In genomic region chr2:128158734-128159410, GRCm38 (mm10) we compare ENCODE assay signal across 11 mouse cellular contexts. TPM values are rescaled to one million over a fixed set of nuclear protein-coding genes. Genes with fewer than 3 reads are reported as not detected.
DNase-seq lines count a peak whose midpoint lies in the region; ATAC-seq lines count a peak whose summit lies in the region.
"Had no signal": no experiment of that assay in that cellular context is flagged by ENCODE, and none has a peak within 500 bp of the region (broad histone marks: within the 10 kb centered on the region; RNA-seq: fewer than 3 reads in every experiment).

No protein-coding gene starts in this region.

- H3K27me3 ChIP-seq in forebrain, embryonic 14.5 days (replicated peaks; ENCODE audit: control insufficient read depth, insufficient read depth, low read length) = no peaks in the 10 kb centered on the region
- H3K27me3 ChIP-seq in forebrain, embryonic 16.5 days (replicated peaks; ENCODE audit: control insufficient read depth, insufficient read depth, low read length) = no peaks in the 10 kb centered on the region
- H3K27me3 ChIP-seq in lung, embryonic 15.5 days = no peaks in the 10 kb centered on the region
- no peaks in the 10 kb centered on the region for H3K27me3 ChIP-seq in hindbrain, embryonic 12.5 days
- no peaks in the 10 kb centered on the region for H3K27me3 ChIP-seq in stomach, embryonic 15.5 days (replicated peaks)

- H3K9me3 ChIP-seq in forebrain, embryonic 14.5 days (replicated peaks; ENCODE audit: control insufficient read depth, low read length) = no peaks in the 10 kb centered on the region
- no peaks in the 10 kb centered on the region for H3K9me3 ChIP-seq in forebrain, embryonic 16.5 days (ENCODE audit: control insufficient read depth, low read length)
- H3K9me3 ChIP-seq in lung, embryonic 15.5 days = no peaks in the 10 kb centered on the region
- H3K9me3 ChIP-seq in hindbrain, embryonic 12.5 days (replicated peaks) = no peaks in the 10 kb centered on the region
- no peaks in the 10 kb centered on the region for H3K9me3 ChIP-seq in stomach, embryonic 15.5 days

- peaks cover 8% of the 10 kb centered on the region for H3K4me1 ChIP-seq in forebrain, embryonic 14.5 days (ENCODE audit: control insufficient read depth, insufficient read depth, low read length)
- H3K4me1 ChIP-seq in forebrain, embryonic 16.5 days (replicated peaks; ENCODE audit: control insufficient read depth, insufficient read depth, low read length) = peaks cover 15% of the 10 kb centered on the region
- peaks cover 50% of the 10 kb centered on the region for H3K4me1 ChIP-seq in lung, embryonic 15.5 days
- peaks cover 32% of the 10 kb centered on the region for H3K4me1 ChIP-seq in hindbrain, embryonic 12.5 days
- peaks cover 47% of the 10 kb centered on the region for H3K4me1 ChIP-seq in stomach, embryonic 15.5 days

- 0 out of 2 replicates have a peak, but pooled peaks cover 3% of the 10 kb centered on the region for H3K36me3 ChIP-seq in forebrain, embryonic 14.5 days (ENCODE audit: control insufficient read depth, insufficient read depth, low read length)
- H3K36me3 ChIP-seq in forebrain, embryonic 16.5 days (ENCODE audit: control insufficient read depth, insufficient read depth) = no peaks in the 10 kb centered on the region
- H3K36me3 ChIP-seq in lung, embryonic 15.5 days = peaks cover 10% of the 10 kb centered on the region; the same call in 1 of the 2 replicates
- H3K36me3 ChIP-seq in hindbrain, embryonic 12.5 days = peaks cover 8% of the 10 kb centered on the region; the same call in 1 of the 2 replicates
- no peaks in the 10 kb centered on the region for H3K36me3 ChIP-seq in stomach, embryonic 15.5 days

- WGBS in forebrain, embryonic 14.5 days = 49% methylated on average over 17 of the region's 17 CpGs
- 47% methylated on average over 17 of the region's 17 CpGs for WGBS in forebrain, embryonic 16.5 days
- WGBS in lung, embryonic 15.5 days = 30% methylated on average over 17 of the region's 17 CpGs
- 52% methylated on average over 17 of the region's 17 CpGs for WGBS in hindbrain, embryonic 12.5 days
- WGBS in stomach, embryonic 15.5 days = 39% methylated on average over 17 of the region's 17 CpGs

- peak; percentile 16; the same call in 1 of the 2 replicates for ATAC-seq in forebrain, embryonic 14.5 days
- no peak for ATAC-seq in forebrain, embryonic 16.5 days
- no peak for ATAC-seq in lung, embryonic 15.5 days (ENCODE audit: borderline replicate concordance, extremely low read depth, low FRiP score, low TSS enrichment)
- peak; percentile 62; the same call in 1 of the 2 replicates for ATAC-seq in hindbrain, embryonic 12.5 days (ENCODE audit: low FRiP score)
- ATAC-seq in stomach, embryonic 15.5 days (ENCODE audit: insufficient read depth, low FRiP score, low read depth) = no peak
- ATAC-seq in inflammation-experienced regulatory T-cells, adult 6 months = no peak

- H3K27ac ChIP-seq in forebrain, embryonic 14.5 days (ENCODE audit: low read depth, low read length) = no peak overlapping the region
- no peak overlapping the region for H3K27ac ChIP-seq in forebrain, embryonic 16.5 days (ENCODE audit: low read length)
- H3K27ac ChIP-seq in lung, embryonic 15.5 days = peak overlapping the region; percentile 67
- no peak overlapping the region for H3K27ac ChIP-seq in hindbrain, embryonic 12.5 days
- H3K27ac ChIP-seq in stomach, embryonic 15.5 days = peak overlapping the region; percentile 48; the same call in 1 of the 2 replicates
- H3K27ac ChIP-seq: layer of hippocampus, adult 2 months had no signal

- H3K9ac ChIP-seq in forebrain, embryonic 14.5 days (ENCODE audit: low read length) = no peak overlapping the region
- no peak overlapping the region for H3K9ac ChIP-seq in forebrain, embryonic 16.5 days (replicated peaks; ENCODE audit: low read depth, low read length)
- H3K9ac ChIP-seq in lung, embryonic 15.5 days = no peak overlapping the region
- no peak overlapping the region; the same call in 1 of the 2 replicates for H3K9ac ChIP-seq in hindbrain, embryonic 12.5 days
- no peak overlapping the region for H3K9ac ChIP-seq in stomach, embryonic 15.5 days

- peak; percentile 36 for DNase-seq in forebrain, embryonic 14.5 days (ENCODE audit: low spot score)
- no peak for DNase-seq in lung, postnatal 14 days
- no peak for DNase-seq in frontal cortex, adult 2 months (ENCODE audit: extremely low spot score in 1 of 2, low spot score in 1 of 2)
- DNase-seq: B cell, adult 2 months; gastrocnemius, postnatal 14 days had no signal

- H3K4me2 ChIP-seq in forebrain, embryonic 14.5 days (ENCODE audit: low read length) = no peak overlapping the region
- no peak overlapping the region for H3K4me2 ChIP-seq in forebrain, embryonic 16.5 days (ENCODE audit: low read length)
- H3K4me2 ChIP-seq in lung, embryonic 15.5 days = peak overlapping the region; percentile 28
- H3K4me2 ChIP-seq in hindbrain, embryonic 12.5 days (replicated peaks) = no peak overlapping the region
- H3K4me2 ChIP-seq in stomach, embryonic 15.5 days = no peak overlapping the region

- no peak overlapping the region for H3K4me3 ChIP-seq in forebrain, embryonic 14.5 days (ENCODE audit: low read depth, low read length)
- H3K4me3 ChIP-seq in forebrain, embryonic 16.5 days (replicated peaks; ENCODE audit: low read length) = no peak overlapping the region
- H3K4me3 ChIP-seq in lung, embryonic 15.5 days = no peak overlapping the region
- no peak overlapping the region for H3K4me3 ChIP-seq in hindbrain, embryonic 12.5 days
- no peak overlapping the region for H3K4me3 ChIP-seq in stomach, embryonic 15.5 days (replicated peaks)
- H3K4me3 ChIP-seq: layer of hippocampus, adult 2 months had no signal

RNA-seq across cellular contexts. Expression of gene Bcl2l11, which starts 33.0 kb away (rescaled TPM):
- polyA plus RNA-seq in forebrain, embryonic 14.5 days (2014; fragmentation: Nextera tagmentation; extraction: Ambion mirVana) = 6.6 and 8.2 TPM in 2 replicates
- 8.8 and 10.1 TPM in 2 replicates for polyA plus RNA-seq in forebrain, embryonic 16.5 days (2015; fragmentation: Nextera tagmentation; extraction: Ambion mirVana)
- 29.2 and 29.4 TPM in 2 replicates for polyA plus RNA-seq in lung, embryonic 15.5 days (2015; fragmentation: Nextera tagmentation; extraction: Ambion mirVana)
- 26.3 and 30.5 TPM in 2 replicates for polyA plus RNA-seq in hindbrain, embryonic 12.5 days (2016; fragmentation: Nextera tagmentation; extraction: Ambion mirVana)
- polyA plus RNA-seq in stomach, embryonic 15.5 days (2015; fragmentation: Nextera tagmentation; extraction: Ambion mirVana) = 17.4 and 19.9 TPM in 2 replicates
- 6.5 and 8.1 TPM in 2 replicates for polyA plus RNA-seq in frontal cortex, adult 2 months (2012; rRNA removed)
- 10 to 100 TPM in 2 of 3 experiments, 1 to 10 TPM in 1; 8.8 to 16.6 (median 14.3) TPM for polyA plus RNA-seq in inflammation-experienced regulatory T-cells, adult 6 months (2017; shearing (Covaris generic))

Comparison
In these comparisons a context has a peak if more than half of its experiments do, and no peak if none do; other contexts are left out.
1. ATAC-seq: peak in forebrain, embryonic 14.5 days (single experiment) and hindbrain, embryonic 12.5 days (single experiment); none in forebrain, embryonic 16.5 days (single experiment), lung, embryonic 15.5 days (single experiment), stomach, embryonic 15.5 days (single experiment) and inflammation-experienced regulatory T-cells, adult 6 months (single experiment).
2. H3K27ac ChIP-seq: peak in lung, embryonic 15.5 days (single experiment) and stomach, embryonic 15.5 days (single experiment); none in forebrain, embryonic 14.5 days (single experiment), forebrain, embryonic 16.5 days (single experiment) and hindbrain, embryonic 12.5 days (single experiment).